Mouse (Mus musculus): ENCODE results near the gene Txndc8. TPM values are rescaled to one million over a fixed set of nuclear protein-coding genes. Genes with fewer than 3 reads are reported as not detected.

Txndc8 gene
- not detected for polyA plus RNA-seq (2017; shearing (Covaris generic))

DNA sequence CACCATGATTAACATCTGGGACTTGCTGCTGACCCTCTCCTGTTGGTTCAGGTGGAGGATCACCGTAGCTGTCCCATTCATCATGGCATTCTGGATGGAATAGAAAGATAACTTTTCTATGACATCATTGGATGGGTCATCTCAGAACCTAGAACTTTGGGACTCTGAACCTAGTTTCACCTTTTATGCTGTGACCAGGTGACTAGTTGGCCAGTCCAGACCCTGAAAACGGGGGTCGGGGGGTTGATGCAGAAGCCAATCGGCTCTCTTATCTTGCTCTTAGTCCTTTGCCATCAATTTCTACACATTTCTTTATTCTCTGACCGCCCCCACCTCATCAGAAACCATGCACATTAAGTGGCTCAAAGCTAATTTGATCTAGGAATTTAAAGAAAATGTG is at the start of gene Txndc8:
Gene Txndc8 (minus strand): TSS at position 101 of the 400 bp plus-strand sequence.
- no peak for ATAC-seq

DNA sequence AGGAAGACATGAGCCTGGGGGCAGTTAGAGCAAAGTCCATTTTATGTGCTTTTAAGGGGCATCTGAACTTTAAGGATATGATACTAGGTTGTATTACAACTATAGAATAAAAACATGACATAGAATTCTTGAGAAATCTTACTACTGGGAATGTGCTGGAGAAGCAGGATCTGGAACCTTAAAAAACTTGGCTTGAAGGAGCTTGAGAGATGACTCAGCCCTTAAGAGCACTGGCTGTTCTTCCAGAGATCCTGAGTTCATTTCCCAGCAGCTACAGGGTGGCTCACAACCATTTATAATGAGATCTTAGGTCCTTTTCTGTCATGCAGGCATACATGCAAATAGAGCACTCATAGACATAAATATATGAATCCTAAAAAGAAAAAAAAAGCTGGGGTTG is 46.7 kb upstream of the Txndc8 start:
- ATAC-seq, result no peak

DNA sequence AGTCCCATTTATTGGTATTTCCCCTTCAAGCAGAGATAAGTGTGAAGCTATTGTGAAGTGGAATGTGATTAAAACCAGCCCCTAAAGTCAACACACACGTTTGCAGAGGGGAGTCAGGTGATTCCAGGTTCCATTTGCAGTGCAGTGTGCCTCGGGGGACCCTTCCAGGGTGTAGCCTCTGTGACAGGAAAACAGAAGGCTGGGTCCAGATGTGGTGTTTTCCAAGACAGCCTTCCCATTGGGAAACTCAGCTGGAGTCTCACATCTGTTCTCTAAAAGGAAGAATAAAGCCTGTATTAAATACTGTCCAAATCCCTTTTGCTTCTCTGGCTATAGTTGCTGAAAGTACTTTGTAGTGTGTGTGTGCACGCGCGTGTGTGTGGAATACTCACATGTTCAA is 45.5 kb upstream of the Txndc8 start:
- no peak for ATAC-seq

DNA sequence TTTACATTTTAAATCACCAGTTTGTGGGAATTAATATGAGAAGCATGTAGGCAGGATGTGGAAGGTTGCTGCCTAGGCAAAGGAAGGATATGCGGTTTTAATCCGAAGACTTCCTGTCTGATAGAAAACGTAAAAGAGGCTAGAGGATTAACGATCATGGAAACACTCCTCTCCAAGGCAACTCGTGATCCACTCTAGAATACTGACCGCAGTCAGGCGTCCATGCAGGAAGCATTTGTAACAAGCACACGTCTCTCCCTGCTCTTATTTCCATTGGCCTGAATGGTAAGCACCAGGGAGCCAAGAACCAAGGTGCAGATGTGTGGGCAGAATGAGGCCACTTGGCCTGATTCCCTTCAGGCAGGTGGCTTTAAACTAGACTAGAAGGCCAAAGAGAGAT is 41.8 kb upstream of the Txndc8 start:
- peak; percentile 60 for ATAC-seq

DNA sequence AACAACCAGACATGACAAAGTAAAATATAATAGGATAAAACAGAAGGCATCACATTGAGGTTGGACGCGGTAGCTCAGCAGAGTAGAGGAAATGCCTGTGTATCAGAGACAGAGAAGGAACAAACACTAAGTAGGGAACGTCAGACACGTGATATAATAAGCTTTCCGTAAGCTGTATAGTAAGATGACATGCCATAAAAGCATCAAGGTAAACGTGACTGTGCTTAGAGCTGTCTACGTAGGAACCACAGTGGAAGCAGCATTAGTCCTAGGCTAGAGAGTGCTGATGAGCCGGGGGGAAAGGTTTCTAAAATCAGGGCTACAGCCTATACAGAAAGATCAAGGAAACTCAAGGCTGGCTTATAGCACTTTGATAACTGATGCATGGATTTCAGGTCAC is 41.4 kb upstream of the Txndc8 start:
- ATAC-seq, result no peak

DNA sequence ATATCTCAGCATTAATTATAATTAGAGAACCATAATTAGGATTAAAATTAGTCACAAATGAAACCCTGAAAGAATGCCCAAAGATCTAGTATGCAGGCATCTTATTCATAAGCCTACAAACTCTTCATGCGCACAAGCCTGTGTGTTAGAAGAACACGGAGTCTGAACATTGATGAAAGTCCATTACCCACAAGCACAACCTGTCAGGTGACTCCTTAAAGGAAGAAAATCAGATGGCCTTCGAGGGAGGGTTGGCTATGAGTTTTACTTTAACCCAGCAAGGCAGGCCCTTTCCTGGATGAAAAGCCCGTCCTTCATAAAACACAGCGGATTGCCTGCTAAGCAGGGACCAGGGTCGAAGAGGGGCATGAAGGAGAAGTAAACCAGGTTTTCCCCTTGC is 35.9 kb upstream of the Txndc8 start:
- no peak for ATAC-seq

DNA sequence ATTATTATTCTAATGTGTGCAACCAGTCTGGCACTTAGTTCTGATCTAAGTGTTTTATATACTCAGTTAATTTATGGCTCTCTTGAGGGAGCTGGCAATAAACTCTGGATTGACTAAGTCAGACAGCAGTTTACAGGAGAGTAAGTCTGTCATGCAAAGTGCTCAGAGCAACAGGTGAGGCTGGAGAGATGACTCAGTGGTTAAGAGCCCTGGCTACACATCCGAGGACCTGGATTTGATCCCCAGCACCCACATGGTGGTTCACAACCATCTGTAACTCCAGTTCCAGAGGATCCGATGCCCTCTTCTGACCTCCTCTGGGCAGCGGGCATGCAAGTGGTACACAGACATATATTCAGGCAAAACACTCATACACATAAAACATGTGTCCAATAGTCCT is 35.4 kb upstream of the Txndc8 start:
- ATAC-seq, result no peak

DNA sequence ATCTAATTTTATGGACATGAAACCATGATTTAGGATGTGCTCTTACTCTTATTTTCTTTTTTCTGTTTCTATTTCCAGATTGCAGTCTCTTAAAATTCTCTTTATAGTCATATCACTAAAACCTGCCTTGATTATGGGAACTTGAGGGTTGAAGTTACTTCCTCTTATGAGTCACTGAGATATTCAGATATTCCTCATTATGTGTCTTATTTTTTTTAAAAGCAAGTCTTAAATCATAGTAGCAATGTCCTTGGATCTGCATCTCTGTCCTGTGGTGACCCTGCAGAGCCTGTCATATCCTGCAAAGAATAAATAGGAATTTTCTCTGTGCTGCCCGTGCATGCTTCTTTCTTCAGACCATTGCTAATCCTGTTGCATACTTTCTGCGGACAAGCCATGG is 31.2 kb upstream of the Txndc8 start:
- no peak for ATAC-seq

DNA sequence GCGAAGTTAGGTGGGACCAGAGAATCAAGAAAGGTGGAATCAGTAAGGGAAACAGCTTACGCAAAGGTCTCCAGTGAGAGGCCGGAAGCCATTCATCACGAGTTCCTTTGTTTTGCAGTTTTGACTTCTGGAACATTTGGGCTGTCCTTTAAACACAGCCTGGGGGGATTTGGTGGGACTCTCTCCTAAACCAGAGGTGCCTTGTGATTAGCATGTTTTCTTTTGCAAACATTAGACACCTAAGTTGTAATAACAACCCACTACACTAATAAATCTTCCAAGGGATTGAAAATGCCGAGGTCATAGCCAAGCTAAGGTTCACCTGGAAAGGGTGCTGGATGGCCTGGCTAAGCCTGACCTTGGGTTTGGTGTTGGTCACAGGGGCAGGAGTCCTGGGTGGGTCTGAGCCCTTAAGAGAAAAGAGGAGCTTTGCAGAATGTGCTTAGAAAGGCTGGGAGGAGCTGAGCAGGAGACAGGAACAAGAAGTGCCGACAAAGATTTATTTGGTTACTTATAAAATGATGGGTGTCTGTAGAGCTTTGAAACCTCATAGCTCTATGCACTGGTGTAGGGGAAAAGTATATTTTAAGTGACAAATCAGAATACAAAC is 28.3 kb upstream of the Txndc8 start:
- ATAC-seq, result no peak

DNA sequence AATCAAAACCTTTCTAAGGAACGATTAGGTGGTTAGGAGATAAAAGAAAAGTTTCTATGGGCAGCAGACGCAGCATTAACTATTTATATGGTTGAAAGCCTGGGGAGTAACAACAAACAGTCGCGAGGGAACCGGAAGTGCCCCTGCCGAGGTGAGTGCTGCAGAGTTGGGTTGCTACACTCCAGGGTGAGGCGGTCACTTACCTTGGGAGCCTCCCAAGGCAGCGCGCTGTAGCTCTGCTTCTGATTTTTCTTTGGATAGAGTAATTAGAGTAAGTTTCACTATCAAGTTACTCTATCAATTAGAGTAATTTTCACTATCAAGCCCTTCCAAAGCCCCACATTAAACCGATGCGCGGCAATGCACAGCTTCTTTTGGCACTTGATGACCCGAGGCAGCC is 25.7 kb upstream of the Txndc8 start:
- ATAC-seq, result no peak

DNA sequence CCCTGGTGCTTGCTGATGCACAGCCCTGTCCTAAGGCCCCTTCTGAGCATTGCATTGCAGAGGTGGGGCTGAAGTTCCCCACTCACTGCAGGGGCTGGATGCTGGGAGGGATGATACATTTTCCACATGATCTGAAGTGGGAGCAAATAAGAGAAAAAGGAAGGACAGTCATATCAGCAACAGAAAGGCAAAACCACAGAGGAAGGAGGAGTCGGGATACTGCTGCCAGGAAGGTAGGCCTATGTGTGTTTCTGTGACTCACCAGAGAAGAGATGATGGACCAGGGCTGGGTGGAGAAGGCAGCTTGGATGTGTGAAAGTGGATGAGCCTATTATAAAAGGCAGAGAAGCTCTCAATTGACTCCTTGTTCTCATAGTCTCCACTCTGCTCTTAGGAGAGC is 23.8 kb upstream of the Txndc8 start:
- ATAC-seq, result no peak

DNA sequence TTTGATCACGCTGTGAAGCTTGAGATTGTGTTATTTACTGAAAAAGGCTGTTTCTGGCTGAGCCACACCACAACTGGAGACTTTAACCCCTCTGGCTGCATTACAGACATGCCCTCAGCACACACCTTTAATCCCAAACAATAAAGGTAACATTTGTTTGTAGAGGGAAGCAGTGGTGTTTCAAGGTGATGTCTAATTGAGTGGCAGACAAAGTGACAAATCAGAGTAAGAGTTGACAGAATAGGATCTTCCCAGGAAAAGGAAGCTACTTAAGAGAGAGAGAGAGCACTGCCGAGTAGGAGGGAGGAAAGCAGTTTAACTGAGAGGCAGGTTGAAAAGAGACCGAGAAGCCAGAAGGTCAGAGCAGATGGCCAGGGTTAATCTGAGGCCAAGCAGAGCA is 5.4 kb downstream of the Txndc8 start:
- no peak for ATAC-seq

DNA sequence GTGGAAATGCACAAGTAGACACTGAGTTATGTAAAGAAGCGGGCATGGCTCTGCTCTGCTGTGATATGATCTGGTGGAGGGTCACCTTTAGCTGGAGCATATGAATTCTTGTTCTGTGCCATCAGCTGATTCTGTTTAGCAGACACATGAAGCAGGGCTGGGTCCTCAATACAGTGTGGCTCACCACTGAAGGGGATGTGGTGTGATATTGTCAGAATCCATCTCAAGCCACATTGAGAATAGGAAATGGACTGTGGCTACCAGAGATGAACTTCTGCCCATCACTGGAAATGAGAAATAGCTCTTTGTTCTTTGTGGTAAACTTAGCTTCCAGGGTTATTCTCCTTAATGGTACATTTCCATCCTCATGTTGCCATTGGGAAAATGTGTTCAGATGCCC is 17.5 kb downstream of the Txndc8 start:
- ATAC-seq, result no peak

DNA sequence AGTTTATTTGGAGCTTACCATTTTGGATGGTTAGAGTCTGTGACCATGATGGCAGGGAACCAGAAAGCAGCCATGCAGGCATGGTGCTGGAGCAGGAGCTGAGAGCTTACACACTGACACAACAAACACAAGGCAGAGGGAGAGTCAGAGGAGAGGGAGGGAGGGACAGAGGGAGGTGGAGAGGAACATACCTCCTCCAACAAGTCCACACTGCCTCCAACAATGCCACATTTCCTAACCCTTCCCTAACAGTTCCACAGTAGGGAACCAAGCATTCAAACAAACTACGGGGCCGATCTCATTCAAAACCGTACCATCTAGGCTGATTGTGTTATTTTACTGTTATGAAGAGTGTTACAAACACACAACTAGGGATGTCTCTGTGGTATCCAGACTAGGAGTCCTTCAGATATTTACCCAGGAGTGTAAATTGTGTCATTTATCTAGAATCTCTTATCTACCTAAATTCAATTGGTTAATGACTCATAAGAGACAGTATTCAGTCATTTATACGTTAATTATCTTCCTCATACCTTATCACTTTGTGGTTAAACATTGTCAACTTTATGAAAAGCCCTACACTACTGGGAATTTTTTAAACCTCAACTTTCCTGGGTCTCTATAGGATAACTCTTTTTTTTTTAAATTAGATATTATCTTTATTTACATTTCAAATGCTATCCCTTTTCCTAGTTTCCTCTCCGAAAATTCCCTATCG is 34.4 kb downstream of the Txndc8 start:
- ATAC-seq, result no peak

DNA sequence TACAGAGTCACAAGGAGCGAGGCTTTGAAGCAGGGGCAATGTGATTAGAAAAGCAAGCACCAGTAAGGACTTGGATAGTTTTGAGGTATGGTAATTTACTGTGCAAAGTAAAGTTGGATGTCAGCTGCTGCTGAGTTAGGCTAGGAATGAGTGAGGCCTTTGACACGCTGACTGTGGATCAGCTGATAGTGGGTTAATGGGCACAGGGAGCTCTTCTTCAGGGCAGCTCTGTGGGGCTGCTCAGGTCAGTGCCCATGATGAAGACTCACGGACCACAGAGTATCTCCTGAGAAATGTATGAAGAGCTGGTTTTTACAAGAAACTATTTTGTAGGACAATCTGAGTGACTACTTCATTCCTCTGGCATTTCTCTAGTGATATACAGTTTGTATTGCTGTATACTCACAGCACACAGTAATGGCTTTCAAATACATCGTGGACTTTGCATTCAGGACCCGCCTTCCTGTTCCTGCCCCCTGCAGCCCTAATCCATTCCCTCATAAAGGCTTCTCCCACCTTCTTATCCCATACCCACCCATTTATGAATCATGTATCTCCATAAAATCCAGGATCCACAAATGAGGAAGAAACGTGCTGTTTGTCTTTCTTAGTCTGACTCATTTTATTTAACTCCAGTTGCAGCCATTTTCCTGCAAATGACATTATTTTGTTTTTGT is 35.2 kb downstream of the Txndc8 start:
- no peak for ATAC-seq

DNA sequence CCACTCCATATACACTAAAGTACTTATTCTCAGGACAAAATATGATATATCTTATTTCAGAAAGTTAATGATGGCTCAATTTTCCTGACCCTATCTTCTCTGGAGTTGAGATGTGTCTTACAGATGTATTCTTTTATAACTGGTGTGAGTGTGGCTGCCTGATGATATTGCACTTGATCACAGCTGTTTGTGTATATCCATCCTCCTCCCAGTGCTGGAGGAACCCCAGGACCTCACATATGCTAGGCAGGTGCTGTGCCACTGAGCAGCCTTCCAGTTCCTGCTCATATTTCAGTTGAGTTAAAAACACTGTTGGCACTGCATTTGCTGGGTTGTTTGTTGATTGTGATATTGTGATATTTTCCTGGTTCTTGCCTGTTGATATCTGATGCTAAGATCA is 38.6 kb downstream of the Txndc8 start:
- ATAC-seq, result no peak

DNA sequence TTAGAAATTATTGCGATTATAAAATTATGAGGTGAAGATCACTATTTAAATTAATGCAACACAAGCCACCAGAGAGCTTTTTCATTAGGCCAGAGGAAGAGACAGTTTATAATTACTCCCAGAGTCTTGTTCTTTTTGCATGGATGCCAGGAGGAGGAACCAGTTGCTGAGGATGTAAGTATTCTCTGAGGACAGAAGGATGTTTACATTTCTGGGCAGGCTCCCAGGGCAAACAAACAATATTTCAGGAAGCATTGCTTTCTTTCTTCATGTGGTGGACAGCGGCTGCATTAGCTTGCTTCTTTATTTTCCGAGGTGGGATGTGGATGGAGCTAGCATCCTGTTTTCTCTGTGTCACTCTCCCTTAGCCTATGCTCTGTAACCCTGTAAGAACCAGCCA is 41.7 kb downstream of the Txndc8 start:
- ATAC-seq, result no peak

DNA sequence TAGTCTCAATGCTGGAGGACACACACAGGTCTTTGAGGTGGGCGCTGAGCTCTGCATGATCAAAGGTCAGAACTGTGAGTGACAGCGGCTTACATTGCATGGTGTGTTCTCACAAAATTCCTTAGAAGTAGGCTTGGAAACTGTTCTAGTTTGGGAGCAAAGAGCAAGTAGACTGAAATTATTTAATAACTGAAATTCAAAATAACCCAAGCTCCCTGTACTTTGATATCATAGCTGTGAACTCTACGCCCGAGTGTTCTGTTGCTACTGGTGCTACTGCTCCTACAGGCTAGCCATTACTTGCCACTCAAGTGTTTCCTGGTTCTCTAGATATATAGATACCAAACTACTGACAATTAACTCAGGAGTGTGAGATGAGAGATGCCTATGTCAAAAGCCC is 43.4 kb downstream of the Txndc8 start:
- no peak for ATAC-seq

DNA sequence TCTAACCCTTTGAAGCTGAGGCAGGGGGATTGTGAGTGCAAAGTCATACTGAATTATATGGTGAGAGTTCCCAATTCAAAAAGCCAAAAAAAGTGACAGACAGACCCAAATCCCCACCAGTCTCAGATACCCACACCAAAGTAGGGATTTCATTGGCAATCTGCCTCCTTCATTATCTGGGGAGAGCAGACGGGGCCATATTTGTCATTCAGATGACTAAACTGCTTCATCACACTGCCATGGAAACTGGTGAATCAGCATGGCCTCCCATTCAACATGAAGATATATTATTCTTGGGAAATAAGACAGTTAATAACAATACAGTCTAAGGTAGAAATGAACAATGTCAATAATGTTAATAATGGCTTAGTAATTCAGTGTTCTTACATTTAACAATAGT is 44.8 kb downstream of the Txndc8 start:
- no peak for ATAC-seq

DNA sequence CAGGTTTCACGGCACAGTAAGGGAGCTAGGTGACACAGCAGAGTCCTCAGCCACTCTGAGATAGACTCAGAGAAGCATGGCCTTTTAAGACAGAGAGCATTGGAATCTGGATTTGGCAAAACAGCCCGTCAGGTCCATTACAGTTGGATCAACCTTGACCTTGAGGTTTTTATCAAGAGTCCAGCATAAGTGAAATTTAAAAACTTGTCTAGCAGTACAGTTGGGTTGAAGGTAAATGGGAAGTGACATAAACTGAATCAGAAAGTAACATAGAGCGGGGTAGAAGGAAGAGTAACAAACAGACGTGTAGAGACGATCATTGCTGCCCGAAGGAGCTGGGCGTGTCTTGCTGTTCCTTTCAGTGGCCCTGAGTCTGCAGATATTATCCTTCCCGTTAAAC is 49.9 kb downstream of the Txndc8 start:
- ATAC-seq, result no peak

DNA sequence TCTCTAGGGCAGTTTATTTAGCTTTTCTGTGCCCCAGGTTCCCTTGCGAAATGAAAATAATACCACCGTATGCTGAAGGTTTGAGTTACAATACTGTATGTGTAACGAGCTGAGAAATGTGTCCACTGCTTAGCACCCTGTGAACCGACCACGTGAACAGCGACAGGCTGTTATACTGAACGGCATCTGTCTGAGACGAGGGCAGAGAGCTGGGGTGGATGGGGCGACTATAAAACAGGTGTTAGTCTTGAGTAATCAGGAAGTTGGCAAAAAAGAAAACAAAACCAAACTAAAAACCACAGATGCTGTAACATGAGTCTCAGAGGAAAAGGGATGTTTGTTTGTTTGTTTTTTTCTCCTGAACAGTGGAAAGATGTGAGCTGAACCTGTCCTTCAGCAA is 50.8 kb downstream of the Txndc8 start:
- ATAC-seq, result no peak

DNA sequence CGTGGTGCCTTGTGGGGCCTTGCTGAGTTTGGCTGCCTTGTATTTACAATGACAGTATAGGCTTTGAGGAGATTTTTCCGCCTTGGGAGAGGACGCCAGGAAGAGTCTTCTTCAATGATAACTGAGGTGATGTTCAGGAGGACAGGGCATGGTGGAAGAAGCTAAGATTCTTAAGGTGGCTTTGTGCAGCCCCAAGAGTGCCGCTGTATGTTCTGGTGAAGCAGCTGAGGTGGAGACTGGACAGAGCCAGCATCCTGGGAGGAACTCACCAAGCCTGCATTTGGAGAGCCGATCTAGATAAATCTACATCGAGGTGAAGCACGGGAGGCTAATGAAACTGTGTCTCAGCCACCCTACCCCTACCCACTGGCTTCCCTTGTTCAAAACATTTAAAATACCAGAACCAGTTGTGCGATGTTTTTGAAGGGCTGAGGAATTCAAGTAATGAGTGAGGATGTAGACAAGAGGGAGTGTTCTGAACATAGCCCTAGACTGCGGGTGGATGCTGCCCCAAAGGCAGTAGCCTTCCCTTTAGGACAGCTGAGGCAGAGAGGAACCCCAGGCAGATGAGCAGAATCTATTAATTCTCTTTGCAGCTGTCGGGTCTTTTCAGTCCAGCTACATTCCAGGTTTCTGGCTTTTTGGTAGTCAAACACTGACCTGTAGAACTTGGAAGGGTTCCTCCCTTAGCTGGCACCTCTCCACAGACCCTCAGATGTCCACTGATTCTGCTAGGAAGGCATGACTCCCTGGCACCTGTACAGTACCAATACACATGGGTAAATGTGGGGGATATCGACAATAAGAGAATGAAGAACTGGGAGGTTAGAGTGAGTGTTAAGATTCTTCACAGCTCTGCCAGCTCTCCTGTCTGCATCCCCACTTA is 51.5 kb downstream of the Txndc8 start:
- ATAC-seq, result no peak

All from CD4-positive, CD25-positive, alpha-beta regulatory T cell, adult 4 months (primary cell).